Mouse (Mus musculus) thymus, postnatal 10 days (tissue): ENCODE measurements around the gene Exoc7.
"Not testable (repeated sequence)": the region's sequence is repeated elsewhere in the genome, so short reads cannot be mapped to it uniquely, and the experiment has no call there.

Source experiments
- DNase-seq, 2 experiments: peaks; one replicate each; pipeline ENCODE4 v3.0.0; 2021; ENCODE audit warnings: low spot score in 2 of 2

The Exoc7 gene

DNA sequence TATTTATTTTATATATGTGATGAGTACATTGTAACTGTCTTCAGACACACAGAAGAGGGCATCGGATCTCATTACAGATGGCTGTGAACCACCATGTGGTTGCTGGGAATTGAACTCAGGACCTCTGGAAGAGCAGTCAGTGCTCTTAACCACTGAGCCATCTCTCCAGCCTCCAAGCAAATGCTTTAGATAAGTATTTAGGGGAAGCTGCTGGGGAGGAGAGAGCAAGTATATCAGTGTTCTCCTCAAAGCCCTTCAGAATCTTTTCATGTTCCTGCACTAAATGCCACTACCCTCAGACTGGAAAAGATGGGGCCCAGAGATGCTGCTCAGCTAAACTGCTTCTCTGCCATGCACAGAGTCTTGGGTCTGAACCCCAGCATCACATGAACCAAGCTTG lies 29.8 kb downstream of the Exoc7 start:
- DNase-seq: not testable (repeated sequence)

DNA sequence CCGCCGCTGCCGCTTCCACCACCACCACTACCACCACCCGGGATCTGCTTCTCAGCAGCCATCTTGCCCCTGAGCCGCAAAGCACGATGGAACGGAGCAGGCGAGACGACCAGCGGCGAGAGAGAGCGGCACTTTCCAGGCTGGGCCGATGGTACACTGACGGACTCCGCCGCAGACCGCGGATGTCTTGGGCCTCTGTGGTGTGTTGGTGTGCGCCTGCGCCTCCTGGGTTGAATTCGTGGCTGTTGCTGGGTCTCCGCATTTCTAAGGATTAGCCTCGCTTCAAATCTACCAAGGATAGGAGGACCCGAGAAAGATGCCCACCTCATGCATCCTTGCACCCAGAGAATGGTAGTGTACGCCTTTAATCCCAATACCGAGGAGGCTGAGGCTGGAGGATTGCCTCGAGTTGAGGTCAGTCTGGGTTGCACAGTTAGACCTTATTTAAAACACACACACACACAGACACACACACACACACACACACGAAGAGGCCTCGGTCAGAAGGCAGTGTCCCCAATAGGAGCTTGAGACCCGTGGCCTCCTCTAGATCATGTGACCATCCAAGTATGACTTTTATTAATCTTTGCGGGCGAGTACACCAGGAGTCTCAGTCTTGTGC lies 32.9 kb downstream of the Exoc7 start, which contains the start of gene Srp68:
Gene Srp68, minus strand, starts transcription at position 173 of the 622 bp plus-strand sequence.
- peak; percentile 81 to 87 for DNase-seq

DNA sequence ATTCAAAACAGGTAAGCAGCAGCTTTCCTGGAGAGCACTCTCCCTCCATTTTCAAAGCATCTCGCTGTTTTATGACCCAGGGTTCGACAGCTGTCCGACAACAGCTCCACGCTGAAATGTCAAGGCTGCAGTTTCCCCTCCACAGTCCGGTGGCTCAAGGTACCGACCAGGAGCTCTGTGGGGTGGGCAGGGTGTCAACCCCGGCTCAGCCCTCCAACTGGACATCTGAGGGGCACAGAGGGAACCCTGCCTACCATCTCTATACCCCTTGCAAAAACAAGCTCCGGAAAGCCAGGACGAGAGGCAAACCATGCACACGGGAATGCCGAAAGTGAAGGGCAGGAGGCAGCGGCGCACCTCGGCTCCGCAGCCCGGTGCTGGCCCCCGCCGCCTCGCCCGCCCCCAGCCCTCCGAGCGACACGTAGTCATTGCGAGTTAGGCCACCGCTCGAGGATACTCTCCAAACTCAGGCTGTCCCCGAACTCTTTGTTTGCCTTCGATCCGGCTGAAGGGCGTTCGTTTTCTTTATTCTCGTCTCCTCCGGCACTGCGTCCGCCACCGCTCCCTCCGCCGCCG lies 33.5 kb downstream of the Exoc7 start:
- DNase-seq: no peak

DNA sequence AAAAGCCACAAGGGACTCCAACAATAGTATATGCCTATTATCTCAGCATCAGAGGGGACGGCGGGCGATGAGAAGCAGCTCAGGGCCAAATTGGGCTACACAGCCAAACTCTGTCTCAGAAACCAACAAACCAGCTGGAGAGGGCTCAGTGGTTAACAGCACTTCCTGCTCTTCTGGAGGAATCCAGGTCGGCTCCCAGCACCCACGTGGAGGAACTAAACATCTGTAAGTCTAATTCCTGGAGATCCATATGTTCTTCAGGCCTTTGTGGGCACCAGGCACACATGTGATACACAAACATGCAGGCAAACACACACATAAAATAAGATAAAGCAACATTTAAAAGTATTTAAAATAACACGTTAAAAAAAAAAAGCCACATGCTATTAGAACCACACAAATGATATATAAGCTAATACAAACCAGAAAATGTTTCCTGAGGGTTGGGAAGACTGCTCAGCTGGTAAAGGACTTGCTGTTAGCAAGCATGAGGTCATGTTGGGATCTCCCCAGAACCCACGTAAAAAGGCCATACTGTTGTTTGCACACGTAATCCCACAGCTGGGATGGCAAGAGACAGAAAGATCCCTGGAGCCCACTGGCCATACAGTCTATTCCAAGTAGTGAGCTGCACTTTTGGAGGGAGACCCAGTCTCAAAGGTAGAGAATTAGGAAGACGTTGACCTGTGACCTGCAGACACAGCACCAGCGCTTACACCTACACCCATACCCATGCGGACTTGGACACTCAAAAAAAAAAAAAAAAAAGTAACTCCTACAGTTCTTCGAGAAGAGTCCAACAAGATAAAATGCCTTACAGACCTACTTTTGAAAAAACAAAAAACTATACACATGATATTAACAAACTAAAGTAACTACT lies 34.2 kb downstream of the Exoc7 start:
- DNase-seq: no peak

DNA sequence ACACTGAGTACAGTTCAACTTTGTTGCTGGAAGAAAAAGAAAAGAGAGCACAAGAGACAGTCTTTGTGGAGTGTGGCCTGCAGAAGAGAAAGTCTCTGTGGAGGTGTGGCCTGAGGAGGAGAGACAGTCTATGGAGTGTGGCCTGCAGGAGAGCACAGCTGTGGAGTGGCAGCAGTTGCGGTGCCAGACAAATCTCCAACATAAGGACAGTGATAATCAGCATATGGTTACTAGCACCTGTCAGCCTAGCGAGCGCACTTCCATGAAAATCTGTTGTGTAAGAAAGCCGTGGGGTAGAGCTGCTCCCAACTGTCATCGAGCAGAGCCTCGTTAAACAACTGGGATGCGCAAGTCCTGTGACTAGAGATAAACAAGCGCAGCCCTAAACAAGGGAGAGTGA lies 37.5 kb downstream of the Exoc7 start:
- no peak for DNase-seq

DNA sequence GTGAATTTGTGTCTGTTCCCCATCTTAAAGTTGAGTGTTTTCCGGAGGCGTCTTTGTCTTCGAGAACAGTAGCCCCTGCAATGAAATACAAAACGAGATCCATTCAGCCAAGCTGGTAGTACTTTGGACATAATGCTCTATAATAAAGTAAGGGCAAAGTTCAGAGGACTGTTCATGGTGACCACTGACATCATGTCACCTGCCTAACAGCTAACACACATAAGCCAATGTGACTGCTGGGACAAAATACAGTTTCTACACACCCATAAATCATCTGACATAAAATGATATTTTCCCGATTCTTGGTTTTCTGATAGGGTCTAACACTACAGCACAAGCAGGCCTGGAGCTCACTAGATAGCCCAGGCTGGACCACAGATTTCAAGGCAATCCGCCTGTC lies 38.7 kb downstream of the Exoc7 start:
- DNase-seq: no peak

DNA sequence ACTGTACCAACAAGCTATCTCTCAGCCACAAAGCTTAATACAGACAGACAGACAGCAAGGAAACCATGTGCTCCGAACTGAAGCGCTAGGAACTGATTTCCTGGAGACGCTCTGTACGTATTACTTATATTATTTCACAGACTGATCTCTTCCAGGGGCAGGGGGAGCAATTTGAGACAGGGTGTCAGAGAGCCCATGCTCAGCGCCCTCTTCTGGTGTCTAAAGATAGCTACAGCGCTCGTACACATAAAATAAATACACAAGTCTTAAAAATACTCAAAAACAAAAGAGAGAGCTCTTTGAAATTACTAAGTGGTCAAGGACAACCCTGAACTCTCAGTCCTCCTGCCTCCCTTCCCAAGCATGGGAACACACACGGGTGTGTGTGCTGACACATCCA lies 39.4 kb downstream of the Exoc7 start:
- DNase-seq: no peak

DNA sequence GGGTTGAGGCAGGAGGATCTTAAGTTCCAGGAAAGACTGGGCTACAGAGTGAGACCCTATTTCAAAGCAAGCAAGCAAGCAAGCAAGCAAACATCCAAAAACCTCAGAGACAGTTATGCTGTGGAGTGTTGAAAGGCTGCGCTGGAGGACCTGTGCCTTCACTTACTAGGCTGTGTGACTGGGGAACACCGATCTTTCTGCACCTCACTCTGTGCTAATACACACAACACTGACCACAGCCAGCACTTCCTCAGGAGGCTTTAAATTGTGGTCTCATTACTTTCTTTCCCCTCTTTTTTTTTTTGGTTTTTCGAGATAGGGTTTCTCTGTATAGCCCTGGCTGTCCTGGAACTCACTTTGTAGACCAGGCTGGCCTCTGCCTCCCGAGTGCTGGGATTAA lies 41.2 kb downstream of the Exoc7 start:
- no peak for DNase-seq

DNA sequence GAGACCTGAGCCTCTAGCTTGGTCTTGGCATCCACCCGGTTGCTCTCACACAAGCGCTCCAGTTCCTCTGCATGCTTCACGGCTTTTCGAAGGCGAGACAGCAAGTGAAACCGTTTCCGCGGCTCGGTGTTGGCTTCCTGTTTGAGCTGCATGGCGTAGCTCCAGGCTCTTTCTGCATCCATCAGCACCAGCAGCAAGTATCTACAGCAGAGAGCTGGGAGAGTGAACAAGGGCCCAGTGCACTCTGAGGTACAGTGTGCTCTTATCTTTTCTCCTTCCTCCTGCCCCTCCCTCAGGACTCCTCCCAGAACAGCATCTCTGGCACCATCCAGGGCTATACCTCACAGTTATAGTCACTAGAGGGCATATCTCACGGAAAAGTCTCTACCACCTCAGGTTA lies 41.7 kb downstream of the Exoc7 start:
- no peak for DNase-seq

DNA sequence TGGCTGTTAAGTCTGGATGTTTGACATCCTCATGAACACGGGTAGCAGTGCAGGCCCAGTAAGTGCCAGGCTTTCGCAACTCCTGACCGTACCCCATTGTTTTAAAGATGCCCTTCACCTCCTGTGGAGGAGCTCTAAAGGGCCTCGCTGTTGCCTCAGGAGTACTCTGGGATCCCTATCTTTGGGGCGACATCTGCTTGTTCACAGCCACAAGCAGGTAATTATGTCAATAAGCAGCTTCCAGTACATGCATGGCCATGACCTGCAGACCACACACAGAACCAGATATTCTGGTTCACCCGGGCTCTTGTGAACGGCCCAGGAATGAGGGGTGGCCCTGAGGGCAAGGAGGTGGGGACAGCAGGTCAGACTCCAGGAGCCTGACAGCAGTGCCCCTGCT lies 46.8 kb downstream of the Exoc7 start:
- DNase-seq: no peak

DNA sequence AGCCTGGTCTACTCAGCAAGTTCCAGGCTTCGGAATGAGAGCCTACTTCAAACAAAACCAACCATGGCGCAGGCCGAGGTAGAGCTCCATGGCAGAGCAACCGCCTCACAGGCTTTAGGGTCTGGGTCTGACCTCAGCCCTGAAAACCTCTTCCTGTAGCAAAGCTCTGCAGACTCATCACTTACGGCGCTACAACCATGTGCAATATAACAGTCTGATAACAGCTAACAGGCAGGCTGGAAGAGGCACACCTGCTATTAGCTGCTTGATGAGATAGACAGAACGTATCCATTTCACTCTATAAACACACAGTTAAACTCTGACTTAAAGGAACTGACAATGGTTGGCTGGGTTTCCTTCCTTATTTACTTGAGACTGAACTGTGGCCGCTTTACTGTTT lies 47.6 kb downstream of the Exoc7 start:
- DNase-seq: peak in 1 of 2 experiments; percentile 11

DNA sequence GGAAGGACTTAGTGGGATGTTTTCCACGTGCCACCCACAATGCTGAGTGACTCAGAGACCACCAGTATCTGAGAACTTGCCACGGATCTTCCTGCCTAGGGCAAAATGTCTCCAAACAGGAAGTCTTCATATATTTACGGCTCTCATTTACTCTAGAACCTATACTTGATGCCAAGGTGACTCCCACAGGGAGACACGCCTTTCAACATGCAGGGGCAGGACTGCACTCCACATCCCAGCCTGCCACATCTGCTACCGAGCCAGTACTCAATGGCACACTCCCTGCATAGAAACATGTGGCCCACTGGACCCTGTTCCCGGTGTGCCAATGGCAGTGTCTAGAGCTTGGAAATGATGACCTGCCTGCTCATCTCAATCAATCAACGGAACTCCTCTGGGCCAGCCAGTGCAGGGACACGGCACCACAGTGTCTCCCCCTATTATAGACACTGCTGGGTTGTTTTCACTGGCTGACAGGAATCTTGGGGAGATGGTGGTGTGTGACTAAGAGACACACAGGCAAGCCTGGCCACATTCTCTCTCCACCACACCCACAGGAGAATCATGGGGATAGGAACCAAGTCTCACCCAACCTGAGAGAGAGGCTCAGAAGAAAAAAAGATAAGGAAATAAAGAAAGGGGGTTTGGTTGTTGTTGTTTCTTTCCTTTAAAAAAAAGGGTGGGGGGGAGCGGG lies 50.9 kb downstream of the Exoc7 start:
- DNase-seq: no peak

DNA sequence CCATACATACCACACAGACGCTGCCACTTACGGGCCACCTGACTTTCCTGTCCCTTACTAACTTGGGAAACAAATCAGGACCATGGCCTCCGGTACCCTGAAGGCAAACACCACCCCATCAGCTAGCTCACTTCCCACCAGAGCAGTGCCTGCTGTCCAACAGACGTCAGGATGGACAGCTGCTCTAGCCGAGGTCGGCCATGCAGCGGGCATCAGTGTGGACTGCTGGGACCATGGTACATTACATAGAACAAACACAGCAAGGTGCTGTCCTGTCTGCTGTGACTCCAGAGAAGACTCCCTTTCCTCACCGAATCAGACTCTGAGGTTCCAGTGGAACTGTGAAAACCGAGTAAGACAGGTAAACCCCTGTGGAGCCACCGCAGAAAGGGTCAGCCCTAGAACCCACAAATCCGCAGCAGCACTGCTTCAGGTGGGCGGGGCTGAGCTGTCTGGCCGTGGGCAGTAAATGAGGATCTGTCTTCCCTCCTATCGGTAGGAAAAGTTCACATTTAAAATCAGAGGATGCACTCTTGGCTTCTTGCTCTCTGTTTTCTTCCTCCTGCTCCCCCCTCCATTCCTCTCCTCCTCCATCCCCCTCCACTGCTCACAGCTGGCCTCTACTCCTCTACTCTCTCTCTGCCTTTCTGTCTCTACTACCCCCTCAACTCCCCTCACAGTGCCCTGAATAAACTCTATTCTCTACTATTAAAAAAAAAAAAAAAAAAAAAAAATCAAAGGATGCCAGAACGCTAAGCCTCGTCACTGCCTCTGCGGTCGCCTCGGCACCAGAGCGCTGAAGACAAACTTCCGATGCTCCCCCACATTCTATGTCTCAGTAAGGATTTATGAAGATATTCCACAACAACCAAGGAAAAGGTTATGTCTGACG lies 51.7 kb downstream of the Exoc7 start:
- no peak for DNase-seq

DNA sequence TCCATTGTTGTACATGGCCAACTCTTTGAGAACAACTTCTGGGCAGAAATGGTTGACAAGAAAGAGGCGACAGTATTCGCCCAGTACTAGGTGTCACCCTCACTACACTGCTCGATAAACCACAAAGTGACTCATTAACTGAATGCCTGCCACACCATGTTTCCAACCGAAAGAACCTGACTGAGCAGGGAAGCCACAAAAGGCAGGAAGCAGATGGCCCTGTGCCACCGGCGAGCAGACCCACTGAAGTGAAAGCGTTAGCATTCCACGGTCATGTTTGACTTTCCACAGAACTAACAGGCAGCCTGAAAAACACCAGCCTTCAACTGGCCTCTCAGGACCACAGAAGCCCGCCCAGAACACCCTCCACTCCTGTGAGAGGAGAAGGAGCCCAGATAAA lies 52.4 kb downstream of the Exoc7 start:
- DNase-seq: no peak

DNA sequence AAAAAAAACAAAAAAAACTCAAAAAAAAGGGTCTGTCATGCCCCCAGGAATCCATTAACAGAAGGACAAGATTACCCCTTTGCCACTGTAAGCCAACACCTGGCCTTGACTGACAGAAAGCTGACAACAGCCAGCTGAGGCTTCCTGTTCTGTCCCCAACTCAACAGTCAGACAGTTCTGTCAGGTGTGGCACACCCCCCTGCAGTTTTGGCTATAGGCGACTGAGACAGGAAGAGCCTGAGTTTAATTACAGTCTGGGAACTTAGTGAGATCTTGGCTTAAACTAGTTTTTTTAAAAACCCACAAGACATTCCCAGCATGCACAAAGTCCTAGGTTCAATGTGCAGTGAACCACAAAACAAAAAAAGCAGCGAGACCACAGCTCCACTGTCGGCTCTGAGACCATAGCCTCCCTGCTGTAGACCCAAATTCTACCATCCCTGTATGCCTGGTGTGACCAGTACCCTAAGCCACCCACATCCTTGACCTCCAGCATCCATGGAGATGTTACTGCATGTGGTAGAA lies 53.9 kb downstream of the Exoc7 start:
- DNase-seq: peak; percentile 24 to 30

DNA sequence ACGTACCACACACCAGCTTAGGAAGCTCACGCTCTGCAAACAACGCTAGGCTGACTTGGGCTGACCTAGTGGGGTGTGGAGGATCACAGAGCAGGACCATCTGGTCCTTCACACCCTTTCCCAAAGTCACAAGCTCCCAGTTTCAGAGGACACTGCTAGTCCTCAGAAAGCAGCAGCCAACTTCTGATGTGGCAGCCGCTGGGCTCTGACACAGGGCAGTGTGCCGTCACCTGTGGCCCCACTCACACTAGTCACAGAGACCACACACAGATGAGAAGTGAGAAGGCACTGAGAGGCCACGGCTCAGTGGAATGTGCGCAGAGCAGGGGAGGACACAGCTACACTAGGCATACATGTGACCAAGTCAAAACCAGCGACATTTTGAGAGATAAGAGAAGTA lies 56.1 kb downstream of the Exoc7 start:
- no peak for DNase-seq

DNA sequence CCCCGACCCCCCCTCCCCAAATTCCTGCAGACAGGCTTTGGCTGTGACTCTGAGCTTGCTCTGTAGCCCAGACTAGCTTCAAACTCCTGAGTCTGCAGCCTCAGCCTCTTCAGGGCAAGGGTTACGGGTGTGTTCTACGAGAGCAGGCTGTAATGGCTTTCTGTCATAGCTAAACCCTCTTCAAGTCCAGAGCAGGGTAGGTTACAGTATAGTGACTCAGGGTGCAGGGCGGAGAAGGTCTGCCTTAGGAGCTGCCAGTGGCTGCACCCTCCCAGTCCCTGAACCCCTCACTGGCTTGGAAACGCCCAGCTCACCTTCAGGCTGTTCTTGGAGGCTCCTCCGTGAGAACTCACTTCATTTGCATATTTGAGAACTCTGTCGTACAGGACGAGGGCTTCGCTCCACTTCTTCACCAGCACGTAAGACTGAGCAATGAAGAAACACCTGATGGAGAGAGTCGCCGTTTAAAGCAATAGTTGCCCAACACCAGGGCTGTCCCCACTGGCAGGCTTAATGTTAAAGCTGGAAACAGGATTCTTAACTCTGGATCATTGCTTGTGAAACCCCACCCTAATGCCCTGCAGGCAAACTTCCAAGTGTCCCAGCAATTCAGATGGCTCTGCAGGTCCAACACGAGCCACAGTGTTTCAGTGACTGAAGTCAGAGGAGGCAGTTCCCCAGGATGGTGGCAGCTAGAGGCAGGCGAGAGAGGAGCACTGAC lies 59.4 kb downstream of the Exoc7 start:
- DNase-seq: no peak

DNA sequence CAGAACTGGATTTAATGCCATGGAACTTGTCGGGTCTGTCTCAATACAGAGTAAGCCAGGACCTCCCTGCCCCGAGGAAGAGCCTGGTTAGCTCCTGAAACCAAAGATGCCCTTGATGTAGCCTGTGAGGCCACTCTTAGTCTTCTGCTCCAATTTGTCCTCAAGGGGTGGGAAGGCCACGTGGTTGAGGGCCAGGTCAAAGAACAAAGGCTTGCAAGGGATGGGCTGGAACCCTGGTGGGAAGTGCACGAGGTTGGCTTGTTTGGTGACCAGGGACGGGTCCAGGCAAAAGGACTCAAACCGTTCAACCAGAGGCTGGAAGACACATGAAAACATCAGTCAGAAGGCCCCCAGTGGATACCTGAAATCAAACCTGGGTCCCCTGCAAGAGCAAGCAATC lies 61.4 kb downstream of the Exoc7 start:
- DNase-seq: no peak

DNA sequence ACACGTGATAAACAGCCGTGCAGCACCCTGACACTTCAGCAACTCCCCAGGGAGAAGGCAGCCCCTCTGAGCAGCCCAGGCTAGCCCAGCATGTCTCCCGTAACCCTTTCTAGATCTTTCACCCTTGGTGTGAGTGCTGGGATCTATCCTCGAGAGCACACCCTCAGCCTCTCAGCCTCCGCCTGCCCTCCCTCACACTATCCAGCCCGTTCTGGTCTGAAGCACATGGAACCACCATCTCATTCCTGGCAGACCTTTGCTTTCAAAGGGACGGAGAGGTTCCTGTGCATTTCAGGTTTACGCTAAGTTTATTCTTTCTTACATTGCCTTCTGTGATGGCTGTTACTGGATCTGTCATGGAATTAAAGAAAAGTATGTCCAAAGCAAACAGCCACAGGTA lies 62.5 kb downstream of the Exoc7 start:
- DNase-seq: no peak

DNA sequence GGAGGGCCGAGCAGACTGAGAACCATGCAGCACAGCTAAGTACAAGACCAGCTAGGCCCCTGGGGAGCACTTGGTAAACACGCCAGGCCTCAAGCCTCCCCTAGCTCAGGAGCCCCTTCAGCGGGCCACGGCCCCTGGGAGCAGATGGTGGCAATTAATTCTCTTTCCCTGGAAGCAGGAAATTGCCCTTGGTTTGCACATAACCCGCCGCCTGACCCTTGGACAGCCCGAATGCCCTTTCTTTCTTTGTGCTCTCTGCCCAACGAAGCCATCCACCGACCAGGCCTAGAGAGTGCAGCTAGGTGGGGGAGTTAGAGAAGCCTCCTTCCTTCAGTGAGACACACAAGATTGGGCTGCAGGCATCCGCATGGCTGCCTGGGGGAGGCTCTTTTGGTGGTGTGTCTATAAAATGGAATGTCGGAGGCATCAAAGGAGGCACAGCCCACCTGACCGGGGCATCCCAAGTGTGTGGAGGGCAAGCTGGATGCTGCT lies 65.2 kb downstream of the Exoc7 start:
- DNase-seq: no peak
